Mouse (Mus musculus) erythroblast, embryonic 14.5 days (primary cell): ENCODE data around the gene Asb4.

ENCODE experiments used
- GATA1 ChIP-seq: IDR thresholded peaks from 2 replicates; pipeline ENCODE4 v1.6.1; 2012; ENCODE audit warnings: low read length, inconsistent platforms, mixed read lengths
- TAL1 ChIP-seq: IDR thresholded peaks from 3 replicates; pipeline ENCODE4 v1.6.1; 2012; ENCODE audit warnings: low read length, inconsistent platforms, mixed read lengths

- TF ChIP-seq GATA1, result no peak
- no peak for TF ChIP-seq TAL1
Observed at GRCm38 (mm10) chr6:5448396-5448795, 65.2 kb downstream of the Asb4 start.
